10 mouse cellular contexts compared by ENCODE assay signal in genomic region chr15:84135472-84135871, GRCm38 (mm10). TPM values are rescaled to one million over a fixed set of nuclear protein-coding genes. Genes with fewer than 3 reads are reported as not detected.
DNase-seq lines count a peak whose midpoint lies in the region; ATAC-seq lines count a peak whose summit lies in the region.
"Had no signal": no experiment of that assay in that cellular context is flagged by ENCODE, and none has a peak within 500 bp of the region (broad histone marks: within the 10 kb centered on the region; RNA-seq: fewer than 3 reads in every experiment).

No protein-coding gene starts in this region.

- no peak overlapping the region for H3K27ac ChIP-seq in forebrain, embryonic 10.5 days
- H3K27ac ChIP-seq in forebrain, embryonic 12.5 days = no peak overlapping the region
- H3K27ac ChIP-seq in midbrain, embryonic 14.5 days (replicated peaks; ENCODE audit: low read depth, low read length) = no peak overlapping the region
- no peak overlapping the region for H3K27ac ChIP-seq in midbrain, embryonic 16.5 days (ENCODE audit: low read length)

- H3K4me3 ChIP-seq in forebrain, embryonic 10.5 days = no peak overlapping the region
- H3K4me3 ChIP-seq in forebrain, embryonic 12.5 days (replicated peaks) = no peak overlapping the region
- no peak overlapping the region for H3K4me3 ChIP-seq in midbrain, embryonic 14.5 days (replicated peaks; ENCODE audit: low read depth, low read length)
- H3K4me3 ChIP-seq in midbrain, embryonic 16.5 days (ENCODE audit: low read depth, low read length) = no peak overlapping the region

- DNase-seq in forebrain, embryonic 10.5 days (ENCODE audit: extremely low spot score, low spot score) = peak; percentile 33
- peak; percentile 55 for DNase-seq in midbrain, embryonic 14.5 days
- peak; percentile 54 for DNase-seq in embryo, embryonic 11 days
- no peak for DNase-seq in frontal cortex, adult 2 months (ENCODE audit: extremely low spot score in 1 of 2, low spot score in 1 of 2)
- no peak for DNase-seq in heart, postnatal 25 days (ENCODE audit: low spot score)

- intact Hi-C loops in heart, postnatal 25 days (cut with DNase I) = no loop called here

- H3K9me3 ChIP-seq in forebrain, embryonic 10.5 days = no peaks in the 10 kb centered on the region
- no peaks in the 10 kb centered on the region for H3K9me3 ChIP-seq in forebrain, embryonic 12.5 days
- H3K9me3 ChIP-seq in midbrain, embryonic 14.5 days (ENCODE audit: control insufficient read depth, low read length) = no peaks in the 10 kb centered on the region
- no peaks in the 10 kb centered on the region for H3K9me3 ChIP-seq in midbrain, embryonic 16.5 days (replicated peaks; ENCODE audit: control insufficient read depth, low read length, poor library complexity, severe bottlenecking)

- peaks cover 31% of the 10 kb centered on the region for H3K4me1 ChIP-seq in forebrain, embryonic 10.5 days
- peaks cover 16% of the 10 kb centered on the region; the same call in 1 of the 2 replicates for H3K4me1 ChIP-seq in forebrain, embryonic 12.5 days
- H3K4me1 ChIP-seq in midbrain, embryonic 14.5 days (ENCODE audit: control insufficient read depth, insufficient read depth, low read length) = peaks cover 12% of the 10 kb centered on the region; the same call in 1 of the 2 replicates
- no peaks in the 10 kb centered on the region; the same call in 1 of the 2 replicates for H3K4me1 ChIP-seq in midbrain, embryonic 16.5 days (ENCODE audit: control insufficient read depth, insufficient read depth, low read length)

- WGBS in forebrain, embryonic 10.5 days = 88% methylated on average over 5 of the region's 5 CpGs
- WGBS in forebrain, embryonic 12.5 days = 85% methylated on average over 5 of the region's 5 CpGs
- 90% methylated on average over 5 of the region's 5 CpGs for WGBS in midbrain, embryonic 14.5 days
- 89% methylated on average over 5 of the region's 5 CpGs for WGBS in midbrain, embryonic 16.5 days

- no peak overlapping the region for H3K9ac ChIP-seq in forebrain, embryonic 12.5 days
- H3K9ac ChIP-seq in midbrain, embryonic 14.5 days (replicated peaks; ENCODE audit: low read length) = no peak overlapping the region
- no peak overlapping the region for H3K9ac ChIP-seq in midbrain, embryonic 16.5 days (ENCODE audit: low read depth, low read length)

- no peak for ATAC-seq in forebrain, embryonic 12.5 days (ENCODE audit: low FRiP score)
- ATAC-seq in midbrain, embryonic 14.5 days (ENCODE audit: low FRiP score, low TSS enrichment) = no peak
- ATAC-seq in midbrain, embryonic 16.5 days = no peak
- ATAC-seq in megakaryocyte-erythroid progenitor cell, adult 5-6 weeks (replicated peaks; ENCODE audit: low FRiP score, low TSS enrichment, poor library complexity, severe bottlenecking) = peak; percentile 45; the same call in 1 of the 2 replicates

- H3K4me2 ChIP-seq in forebrain, embryonic 12.5 days = no peak overlapping the region
- no peak overlapping the region for H3K4me2 ChIP-seq in midbrain, embryonic 14.5 days (ENCODE audit: low read length)
- no peak overlapping the region for H3K4me2 ChIP-seq in midbrain, embryonic 16.5 days (ENCODE audit: low read length)

- no peaks in the 10 kb centered on the region; the same call in 1 of the 2 replicates for H3K27me3 ChIP-seq in forebrain, embryonic 10.5 days (ENCODE audit: poor library complexity, severe bottlenecking)
- H3K27me3 ChIP-seq in forebrain, embryonic 12.5 days = 0 out of 2 replicates have a peak, but pooled peaks cover 2% of the 10 kb centered on the region
- no peaks in the 10 kb centered on the region for H3K27me3 ChIP-seq in midbrain, embryonic 14.5 days (ENCODE audit: control insufficient read depth, insufficient read depth, low read length)
- H3K27me3 ChIP-seq in midbrain, embryonic 16.5 days (ENCODE audit: control insufficient read depth, insufficient read depth, low read depth, low read length) = no peaks in the 10 kb centered on the region

- no peaks in the 10 kb centered on the region for H3K36me3 ChIP-seq in forebrain, embryonic 10.5 days (replicated peaks)
- no peaks in the 10 kb centered on the region for H3K36me3 ChIP-seq in forebrain, embryonic 12.5 days (replicated peaks)
- no peaks in the 10 kb centered on the region for H3K36me3 ChIP-seq in midbrain, embryonic 14.5 days (ENCODE audit: control insufficient read depth, insufficient read depth, low read length)
- H3K36me3 ChIP-seq in midbrain, embryonic 16.5 days (ENCODE audit: control insufficient read depth, insufficient read depth, low read length) = no peaks in the 10 kb centered on the region

RNA-seq across cellular contexts. Expression of gene Pnpla5, which starts 12.5 kb away (rescaled TPM):
- polyA plus RNA-seq in forebrain, embryonic 10.5 days (2016; fragmentation: Nextera tagmentation; extraction: Ambion mirVana) = not detected in 2 replicates
- polyA plus RNA-seq in forebrain, embryonic 12.5 days (2016; fragmentation: Nextera tagmentation; extraction: Ambion mirVana) = not detected in 2 replicates
- not detected in 2 replicates for polyA plus RNA-seq in midbrain, embryonic 14.5 days (2014; fragmentation: Nextera tagmentation; extraction: Ambion mirVana)
- polyA plus RNA-seq in midbrain, embryonic 16.5 days (2015; fragmentation: Nextera tagmentation; extraction: Ambion mirVana) = not detected in 2 replicates
- total RNA-seq in megakaryocyte-erythroid progenitor cell, adult 5-6 weeks (2014; fragmentation: Nextera tagmentation) = not detected in 2 replicates
- total RNA-seq in megakaryocyte-erythroid progenitor cell, adult 5-6 weeks (2017) = not detected in 2 replicates
- polyA plus RNA-seq in frontal cortex, adult 2 months (2012; rRNA removed) = 0.04 TPM in 1 of 2 replicates, not detected in the other
- not detected for total RNA-seq in heart, postnatal 25 days (2021)
- total RNA-seq: heart, postnatal 36 days had no signal
- polyA plus RNA-seq: neural tube, embryonic 14.5 days had no signal

RNA-seq across cellular contexts. Expression of gene Sult4a1, which starts 29.9 kb away (rescaled TPM):
- 9.3 and 10.6 TPM in 2 replicates for polyA plus RNA-seq in forebrain, embryonic 10.5 days (2016; fragmentation: Nextera tagmentation; extraction: Ambion mirVana)
- 21.7 and 23.3 TPM in 2 replicates for polyA plus RNA-seq in forebrain, embryonic 12.5 days (2016; fragmentation: Nextera tagmentation; extraction: Ambion mirVana)
- 42.5 and 55.0 TPM in 2 replicates for polyA plus RNA-seq in midbrain, embryonic 14.5 days (2014; fragmentation: Nextera tagmentation; extraction: Ambion mirVana)
- 100.0 and 114 TPM in 2 replicates for polyA plus RNA-seq in midbrain, embryonic 16.5 days (2015; fragmentation: Nextera tagmentation; extraction: Ambion mirVana)
- not detected in 2 replicates for total RNA-seq in megakaryocyte-erythroid progenitor cell, adult 5-6 weeks (2014; fragmentation: Nextera tagmentation)
- total RNA-seq in megakaryocyte-erythroid progenitor cell, adult 5-6 weeks (2017) = not detected in 2 replicates
- 326 and 363 TPM in 2 replicates for polyA plus RNA-seq in frontal cortex, adult 2 months (2012; rRNA removed)
- total RNA-seq in heart, postnatal 25 days (2021) = not detected

RNA-seq across cellular contexts. Expression of gene Pnpla3, which starts 32.2 kb away (rescaled TPM):
- 1.5 and 1.8 TPM in 2 replicates for polyA plus RNA-seq in forebrain, embryonic 10.5 days (2016; fragmentation: Nextera tagmentation; extraction: Ambion mirVana)
- polyA plus RNA-seq in forebrain, embryonic 12.5 days (2016; fragmentation: Nextera tagmentation; extraction: Ambion mirVana) = 2.1 and 3.0 TPM in 2 replicates
- polyA plus RNA-seq in midbrain, embryonic 14.5 days (2014; fragmentation: Nextera tagmentation; extraction: Ambion mirVana) = 3.3 and 4.5 TPM in 2 replicates
- polyA plus RNA-seq in midbrain, embryonic 16.5 days (2015; fragmentation: Nextera tagmentation; extraction: Ambion mirVana) = 7.0 and 7.1 TPM in 2 replicates
- total RNA-seq in megakaryocyte-erythroid progenitor cell, adult 5-6 weeks (2014; fragmentation: Nextera tagmentation) = not detected in 2 replicates
- not detected in 2 replicates for total RNA-seq in megakaryocyte-erythroid progenitor cell, adult 5-6 weeks (2017)
- polyA plus RNA-seq in frontal cortex, adult 2 months (2012; rRNA removed) = 18.3 and 21.6 TPM in 2 replicates
- total RNA-seq in heart, postnatal 25 days (2021) = 1 to 10 TPM; 4.2 to 6.4 TPM

RNA-seq across cellular contexts. Expression of gene Samm50, which starts 56.6 kb away (rescaled TPM):
- polyA plus RNA-seq in forebrain, embryonic 10.5 days (2016; fragmentation: Nextera tagmentation; extraction: Ambion mirVana) = 112 and 113 TPM in 2 replicates
- polyA plus RNA-seq in forebrain, embryonic 12.5 days (2016; fragmentation: Nextera tagmentation; extraction: Ambion mirVana) = 94.9 and 95.9 TPM in 2 replicates
- 54.2 and 70.8 TPM in 2 replicates for polyA plus RNA-seq in midbrain, embryonic 14.5 days (2014; fragmentation: Nextera tagmentation; extraction: Ambion mirVana)
- polyA plus RNA-seq in midbrain, embryonic 16.5 days (2015; fragmentation: Nextera tagmentation; extraction: Ambion mirVana) = 90.6 and 93.8 TPM in 2 replicates
- 69.2 and 88.5 TPM in 2 replicates for total RNA-seq in megakaryocyte-erythroid progenitor cell, adult 5-6 weeks (2014; fragmentation: Nextera tagmentation)
- 46.4 and 53.9 TPM in 2 replicates for total RNA-seq in megakaryocyte-erythroid progenitor cell, adult 5-6 weeks (2017)
- 43.7 and 53.4 TPM in 2 replicates for polyA plus RNA-seq in frontal cortex, adult 2 months (2012; rRNA removed)
- total RNA-seq in heart, postnatal 25 days (2021) = 100 to 1,000 TPM; 264 to 267 TPM

Comparison
In these comparisons a context has a peak if more than half of its experiments do, and no peak if none do; other contexts are left out.
1. DNase-seq: peak in forebrain, embryonic 10.5 days (single experiment), midbrain, embryonic 14.5 days (single experiment) and embryo, embryonic 11 days (single experiment); none in frontal cortex, adult 2 months (0 of 2) and heart, postnatal 25 days (single experiment).